Comparison of ENCODE assay signal across 8 mouse cellular contexts in the genomic region with DNA sequence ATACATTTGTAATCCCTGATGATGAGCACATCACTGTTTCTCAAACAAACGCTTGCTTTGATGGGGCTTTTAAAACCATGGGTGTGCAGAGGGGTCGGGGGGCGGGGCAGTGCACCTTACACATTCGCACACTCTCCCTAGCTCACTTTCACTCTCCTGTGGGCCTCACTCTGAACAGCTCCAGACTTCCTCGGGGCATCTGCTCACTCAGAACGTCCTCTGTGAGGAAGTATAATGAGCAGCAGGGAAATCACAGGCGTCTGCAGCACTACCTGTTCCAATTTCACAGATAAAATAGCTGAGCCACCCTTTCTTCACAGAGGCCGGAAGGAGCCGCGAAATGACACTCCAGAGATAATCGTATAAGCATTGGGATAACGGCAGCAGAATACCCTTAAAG.
A peak's percentile ranks its signal among the peaks of the same experiment; 100 is the strongest.
DNase-seq lines count a peak whose midpoint lies in the region; ATAC-seq lines count a peak whose summit lies in the region.

No protein-coding gene starts in this region.

- no peak for DNase-seq in heart, adult 18-20 months
- DNase-seq in brain, adult 2 months (ENCODE audit: low read depth, low spot score): peak; percentile 13
- no peak for DNase-seq in right cerebral cortex, postnatal 25 days
- DNase-seq in urinary bladder, postnatal 10 days (ENCODE audit: low spot score): no peak
- DNase-seq in left cerebral cortex, adult 8-10 months (ENCODE audit: low spot score in 2 of 2): no peak

- H3K27ac ChIP-seq in heart, embryonic 13.5 days (replicated peaks): peak overlapping the region; percentile 50
- peak overlapping the region; percentile 58 for H3K27ac ChIP-seq in intestine, embryonic 15.5 days
- peak overlapping the region; percentile 55; the same call in 1 of the 2 replicates for H3K27ac ChIP-seq in midbrain, embryonic 16.5 days (ENCODE audit: low read length)

- no peak overlapping the region for H3K9ac ChIP-seq in heart, embryonic 13.5 days
- H3K9ac ChIP-seq in intestine, embryonic 15.5 days: no peak overlapping the region
- no peak overlapping the region for H3K9ac ChIP-seq in midbrain, embryonic 16.5 days (ENCODE audit: low read depth, low read length)

- H3K27me3 ChIP-seq in heart, embryonic 13.5 days (replicated peaks): no peaks in the 10 kb centered on the region
- H3K27me3 ChIP-seq in intestine, embryonic 15.5 days (replicated peaks): no peaks in the 10 kb centered on the region
- H3K27me3 ChIP-seq in midbrain, embryonic 16.5 days (ENCODE audit: control insufficient read depth, insufficient read depth, low read depth, low read length): no peaks in the 10 kb centered on the region

- H3K9me3 ChIP-seq in heart, embryonic 13.5 days: no peaks in the 10 kb centered on the region
- no peaks in the 10 kb centered on the region for H3K9me3 ChIP-seq in intestine, embryonic 15.5 days
- H3K9me3 ChIP-seq in midbrain, embryonic 16.5 days (replicated peaks; ENCODE audit: control insufficient read depth, low read length, poor library complexity, severe bottlenecking): no peaks in the 10 kb centered on the region

- H3K4me1 ChIP-seq in heart, embryonic 13.5 days: peaks cover 32% of the 10 kb centered on the region
- 0 out of 2 replicates have a peak, but pooled peaks cover 5% of the 10 kb centered on the region for H3K4me1 ChIP-seq in intestine, embryonic 15.5 days (replicated peaks)
- peaks cover 11% of the 10 kb centered on the region for H3K4me1 ChIP-seq in midbrain, embryonic 16.5 days (ENCODE audit: control insufficient read depth, insufficient read depth, low read length)

- ATAC-seq in heart, embryonic 13.5 days (ENCODE audit: extremely low read depth, insufficient number of reproducible peaks, low FRiP score, low TSS enrichment): no peak
- ATAC-seq in intestine, embryonic 15.5 days: peak; percentile 72
- ATAC-seq in midbrain, embryonic 16.5 days: no peak

- no peaks in the 10 kb centered on the region; the same call in 1 of the 2 replicates for H3K36me3 ChIP-seq in heart, embryonic 13.5 days
- no peaks in the 10 kb centered on the region for H3K36me3 ChIP-seq in intestine, embryonic 15.5 days
- H3K36me3 ChIP-seq in midbrain, embryonic 16.5 days (ENCODE audit: control insufficient read depth, insufficient read depth, low read length): no peaks in the 10 kb centered on the region

- H3K4me3 ChIP-seq in heart, embryonic 13.5 days: no peak overlapping the region
- H3K4me3 ChIP-seq in intestine, embryonic 15.5 days (replicated peaks): peak overlapping the region; percentile 6; the same call in 1 of the 2 replicates
- H3K4me3 ChIP-seq in midbrain, embryonic 16.5 days (ENCODE audit: low read depth, low read length): no peak overlapping the region

- WGBS in heart, embryonic 13.5 days: 49% methylated on average over 12 of the region's 12 CpGs
- WGBS in intestine, embryonic 15.5 days: 42% methylated on average over 12 of the region's 12 CpGs
- 42% methylated on average over 12 of the region's 12 CpGs for WGBS in midbrain, embryonic 16.5 days

- no peak overlapping the region for H3K4me2 ChIP-seq in heart, embryonic 13.5 days
- peak overlapping the region; percentile 49 for H3K4me2 ChIP-seq in intestine, embryonic 15.5 days (replicated peaks)
- no peak overlapping the region for H3K4me2 ChIP-seq in midbrain, embryonic 16.5 days (ENCODE audit: low read length)
